Mouse (Mus musculus): ENCODE data around the gene Icam1. TPM values are rescaled to one million over a fixed set of nuclear protein-coding genes. Genes with fewer than 3 reads are reported as not detected.
"Not testable (repeated sequence)": the region's sequence is repeated elsewhere in the genome, so short reads cannot be mapped to it uniquely, and the experiment has no call there.

The Icam1 gene
- polyA plus RNA-seq, 1 experiment from 2014 or later = 12.3 TPM

GRCm38 (mm10) chr9:20990861-20991260 is 24.9 kb upstream of the Icam1 start:
- Histone ChIP-seq H3K4me2 (ENCODE audit: low read length) (peak overlapping the region; percentile 36; the same call in 1 of the 2 replicates), H3K9ac (ENCODE audit: low read depth, low read length) (no peak overlapping the region), H3K36me3 (ENCODE audit: insufficient read depth, low read length) (no peaks in the 10 kb centered on the region), H3K27ac (peak overlapping the region; percentile 5; the same call in 1 of the 2 replicates), H3K27me3 (ENCODE audit: insufficient read depth, low read length) (no peaks in the 10 kb centered on the region), H3K4me1 (replicated peaks; ENCODE audit: insufficient read depth, low read length) (0 out of 2 replicates have a peak, but pooled peaks cover 3% of the 10 kb centered on the region), H3K9me3 (replicated peaks; ENCODE audit: low read length) (no peaks in the 10 kb centered on the region), H3K4me3 (replicated peaks; ENCODE audit: low read depth, low read length) (no peak overlapping the region)
- whole genome bisulfite sequencing = 3% methylated on average over 10 of the region's 10 CpGs
- DNase-seq (ENCODE audit: low spot score) (peak; percentile 66), ATAC-seq (replicated peaks; ENCODE audit: low FRiP score, low read depth) (no peak; the same call in 1 of the 2 replicates)
- TF ChIP-seq CTCF (IDR thresholded peaks at IDR 0.05; ENCODE audit: low read depth) = no peak

GRCm38 (mm10) chr9:20991587-20991986 is 24.2 kb upstream of the Icam1 start:
- WGBS = 91% methylated on average over 4 of the region's 4 CpGs
- Histone ChIP-seq H3K27ac (no peak overlapping the region), H3K9me3 (replicated peaks; ENCODE audit: low read length) (no peaks in the 10 kb centered on the region), H3K4me3 (replicated peaks; ENCODE audit: low read depth, low read length) (no peak overlapping the region), H3K4me1 (replicated peaks; ENCODE audit: insufficient read depth, low read length) (0 out of 2 replicates have a peak, but pooled peaks cover 3% of the 10 kb centered on the region), H3K27me3 (ENCODE audit: insufficient read depth, low read length) (no peaks in the 10 kb centered on the region), H3K9ac (ENCODE audit: low read depth, low read length) (no peak overlapping the region), H3K4me2 (ENCODE audit: low read length) (no peak overlapping the region), H3K36me3 (ENCODE audit: insufficient read depth, low read length) (no peaks in the 10 kb centered on the region)
- DNase-seq (ENCODE audit: low spot score) = no peak
- no peak for ATAC-seq (replicated peaks; ENCODE audit: low FRiP score, low read depth)
- TF ChIP-seq CTCF (IDR thresholded peaks at IDR 0.05; ENCODE audit: low read depth) = no peak

GRCm38 (mm10) chr9:20993165-20993898 is 22.5 kb upstream of the Icam1 start:
- H3K36me3 ChIP-seq (ENCODE audit: insufficient read depth, low read length) = no peaks in the 10 kb centered on the region
- peak overlapping the region; percentile 43 for H3K27ac ChIP-seq
- H3K9me3 ChIP-seq (replicated peaks; ENCODE audit: low read length) = no peaks in the 10 kb centered on the region
- ATAC-seq (replicated peaks; ENCODE audit: low FRiP score, low read depth) (peak; percentile 66), DNase-seq (ENCODE audit: low spot score) (no peak)
- WGBS = 55% methylated on average over 5 of the region's 5 CpGs
- H3K4me3 ChIP-seq (replicated peaks; ENCODE audit: low read depth, low read length) = no peak overlapping the region
- H3K27me3 ChIP-seq (ENCODE audit: insufficient read depth, low read length) = no peaks in the 10 kb centered on the region
- no peak overlapping the region for H3K4me2 ChIP-seq (ENCODE audit: low read length)
- H3K4me1 ChIP-seq (replicated peaks; ENCODE audit: insufficient read depth, low read length) = 0 out of 2 replicates have a peak, but pooled peaks cover 3% of the 10 kb centered on the region
- TF ChIP-seq CTCF (IDR thresholded peaks at IDR 0.05; ENCODE audit: low read depth) = no peak
- no peak overlapping the region for H3K9ac ChIP-seq (ENCODE audit: low read depth, low read length)

GRCm38 (mm10) chr9:20995069-20995468 is 20.7 kb upstream of the Icam1 start:
- DNase-seq (ENCODE audit: low spot score) (no peak), ATAC-seq (replicated peaks; ENCODE audit: low FRiP score, low read depth) (peak; percentile 81)
- no peak overlapping the region for H3K27ac ChIP-seq
- 51% methylated on average over 3 of the region's 3 CpGs for WGBS
- no peaks in the 10 kb centered on the region for H3K9me3 ChIP-seq (replicated peaks; ENCODE audit: low read length)
- H3K9ac ChIP-seq (ENCODE audit: low read depth, low read length) = no peak overlapping the region
- no peak overlapping the region for H3K4me3 ChIP-seq (replicated peaks; ENCODE audit: low read depth, low read length)
- H3K36me3 ChIP-seq (ENCODE audit: insufficient read depth, low read length) = no peaks in the 10 kb centered on the region
- 0 out of 2 replicates have a peak, but pooled peaks cover 3% of the 10 kb centered on the region for H3K4me1 ChIP-seq (replicated peaks; ENCODE audit: insufficient read depth, low read length)
- no peaks in the 10 kb centered on the region for H3K27me3 ChIP-seq (ENCODE audit: insufficient read depth, low read length)
- no peak overlapping the region for H3K4me2 ChIP-seq (ENCODE audit: low read length)
- peak; percentile 53 for TF ChIP-seq CTCF (IDR thresholded peaks at IDR 0.05; ENCODE audit: low read depth)

GRCm38 (mm10) chr9:20997065-20997464 is 18.7 kb upstream of the Icam1 start:
- 88% methylated on average over 8 of the region's 8 CpGs for WGBS
- ATAC-seq (replicated peaks; ENCODE audit: low FRiP score, low read depth) (no peak), DNase-seq (ENCODE audit: low spot score) (no peak)
- no peak overlapping the region for H3K27ac ChIP-seq
- no peaks in the 10 kb centered on the region for H3K4me1 ChIP-seq (replicated peaks; ENCODE audit: insufficient read depth, low read length)
- H3K27me3 ChIP-seq (ENCODE audit: insufficient read depth, low read length) = no peaks in the 10 kb centered on the region
- no peak overlapping the region for H3K4me3 ChIP-seq (replicated peaks; ENCODE audit: low read depth, low read length)
- H3K4me2 ChIP-seq (ENCODE audit: low read length) = no peak overlapping the region
- no peak for TF ChIP-seq CTCF (IDR thresholded peaks at IDR 0.05; ENCODE audit: low read depth)
- no peaks in the 10 kb centered on the region for H3K36me3 ChIP-seq (ENCODE audit: insufficient read depth, low read length)
- no peaks in the 10 kb centered on the region for H3K9me3 ChIP-seq (replicated peaks; ENCODE audit: low read length)
- no peak overlapping the region for H3K9ac ChIP-seq (ENCODE audit: low read depth, low read length)

- not testable (repeated sequence) for H3K9ac ChIP-seq (ENCODE audit: low read depth, low read length); H3K4me3 ChIP-seq (replicated peaks; ENCODE audit: low read depth, low read length); H3K27ac ChIP-seq; H3K27me3 ChIP-seq (ENCODE audit: insufficient read depth, low read length); H3K4me1 ChIP-seq (replicated peaks; ENCODE audit: insufficient read depth, low read length); H3K36me3 ChIP-seq (ENCODE audit: insufficient read depth, low read length); ATAC-seq (replicated peaks; ENCODE audit: low FRiP score, low read depth); H3K9me3 ChIP-seq (replicated peaks; ENCODE audit: low read length); H3K4me2 ChIP-seq (ENCODE audit: low read length)
- WGBS = 91% methylated on average over 1 of the region's 1 CpGs
- peak; percentile 76 for TF ChIP-seq CTCF (IDR thresholded peaks at IDR 0.05; ENCODE audit: low read depth)
- DNase-seq (ENCODE audit: low spot score) = peak; percentile 77
Observed at GRCm38 (mm10) chr9:20998337-20998736, 17.4 kb upstream of the Icam1 start.
